Mouse (Mus musculus): Measurements from ENCODE around the gene Plb1. TPM values are rescaled to one million over a fixed set of nuclear protein-coding genes. Genes with fewer than 3 reads are reported as not detected.

Gene Plb1
- polyA plus RNA-seq, 1 experiment: not detected

DNA sequence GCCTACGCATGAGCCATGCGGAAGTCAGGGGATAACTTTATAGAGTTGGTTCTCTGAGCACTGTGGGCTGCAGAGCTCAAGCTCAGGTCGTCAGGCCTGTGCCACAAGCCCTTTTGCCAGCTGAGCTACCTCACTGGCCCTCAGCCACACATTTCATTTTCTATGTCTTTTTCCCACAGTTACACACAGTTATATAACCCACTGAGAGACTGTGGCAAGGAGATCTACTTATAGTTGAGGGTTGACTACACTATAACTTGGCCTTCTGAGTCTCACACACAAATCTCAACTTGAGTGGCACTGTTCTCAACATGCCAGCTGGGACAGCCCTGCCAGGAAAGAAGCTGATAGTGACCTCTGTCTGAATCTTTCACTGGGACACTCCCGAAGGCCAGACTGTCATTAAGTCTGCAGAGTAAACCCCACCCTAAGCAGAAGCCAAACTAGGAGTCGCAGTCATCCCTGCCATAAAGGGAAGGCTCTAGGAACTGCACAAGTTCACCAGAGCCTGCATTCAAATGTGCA, 182.0 kb downstream of the Plb1 start:
- no peak overlapping the region for H3K4me3 ChIP-seq (replicated peaks)
- H3K9me3 ChIP-seq: no peaks in the 10 kb centered on the region
- TF ChIP-seq FLI1 (IDR thresholded peaks at IDR 0.05; ENCODE audit: low read length) (no peak), GATA1 (IDR thresholded peaks at IDR 0.05; ENCODE audit: borderline replicate concordance, low read length) (no peak)
- H3K4me1 ChIP-seq: peaks cover 25% of the 10 kb centered on the region
- H3K36me3 ChIP-seq (replicated peaks; ENCODE audit: low read length): no peaks in the 10 kb centered on the region
- H3K27me3 ChIP-seq (replicated peaks): peaks cover 3% of the 10 kb centered on the region

DNA sequence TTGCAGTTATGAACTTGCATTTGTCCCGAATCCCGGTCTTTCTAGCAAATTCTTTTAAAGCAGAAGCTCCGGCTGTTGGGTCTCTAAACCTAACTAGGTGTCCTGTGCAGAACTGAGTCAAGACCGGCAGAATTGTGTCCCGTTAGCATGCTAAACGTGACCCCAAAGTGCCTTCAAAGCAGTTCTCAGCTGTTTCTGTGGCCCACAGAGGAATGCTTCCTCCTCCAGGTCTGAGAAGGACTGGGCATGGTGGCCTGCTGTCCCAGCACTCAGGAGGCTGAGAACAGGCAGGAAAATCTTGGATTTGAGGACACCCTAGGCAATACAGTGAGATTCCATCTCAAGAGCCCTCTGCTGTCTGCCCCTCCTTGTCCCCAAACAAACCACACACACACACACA, 183.0 kb downstream of the Plb1 start:
- TF ChIP-seq FLI1 (IDR thresholded peaks at IDR 0.05; ENCODE audit: low read length) (no peak), GATA1 (IDR thresholded peaks at IDR 0.05; ENCODE audit: borderline replicate concordance, low read length) (no peak)
- H3K36me3 ChIP-seq (replicated peaks; ENCODE audit: low read length): no peaks in the 10 kb centered on the region
- no peaks in the 10 kb centered on the region for H3K9me3 ChIP-seq
- H3K27me3 ChIP-seq (replicated peaks): peaks cover 3% of the 10 kb centered on the region
- H3K4me3 ChIP-seq (replicated peaks): no peak overlapping the region
- H3K4me1 ChIP-seq: peaks cover 25% of the 10 kb centered on the region

Other genes starting within 250 kb of the Plb1 start
- gene Fosl2, start 96.9 kb upstream of the Plb1 start, polyA plus RNA-seq (2012; ENCODE audit: insufficient read depth, low replicate concordance): 2.9 and 5.0 TPM in 2 replicates
- gene Ppp1cb, start 226.1 kb downstream of the Plb1 start, polyA plus RNA-seq (2012; ENCODE audit: insufficient read depth, low replicate concordance): 0.74 and 19.0 TPM in 2 replicates

Data from megakaryocyte, embryonic 14.5 days (primary cell).